Mouse (Mus musculus) thymus, adult 2 months (tissue): Measurements from ENCODE around the gene Osbpl8. TPM values are rescaled to one million over a fixed set of nuclear protein-coding genes. Genes with fewer than 3 reads are reported as not detected.

Source experiments
- DNase-seq: peaks from one replicate; pipeline ENCODE4 v3.0.0; 2021
- H3K27ac ChIP-seq: fragments of 200-500 bp; 2 replicates; pipeline ENCODE4 v1.5.1; 2012; ENCODE audit warnings: low read length, control low read depth; ENCODE audit not compliant: control insufficient read depth, insufficient read depth
- H3K27me3 ChIP-seq: fragments of 200-500 bp; 2 replicates; pipeline ENCODE4 v1.6.1; 2012; ENCODE audit warnings: mild to moderate bottlenecking, low read length, moderate library complexity, mixed read lengths; ENCODE audit not compliant: control insufficient read depth, insufficient read depth
- H3K36me3 ChIP-seq: fragments of 200-500 bp; 2 replicates; pipeline ENCODE4 v1.6.1; 2012; ENCODE audit warnings: mild to moderate bottlenecking, low read length, moderate library complexity; ENCODE audit not compliant: control insufficient read depth, insufficient read depth
- H3K4me1 ChIP-seq: fragments of 200-500 bp; replicated peaks from 2 replicates; pipeline ENCODE4 v1.6.1; 2012; ENCODE audit warnings: low read length; ENCODE audit not compliant: control insufficient read depth, insufficient read depth
- H3K4me3 ChIP-seq: fragments of 200-500 bp; 2 replicates; pipeline ENCODE4 v1.5.1; 2012; ENCODE audit warnings: mild to moderate bottlenecking, low read length, control low read depth, moderate library complexity; ENCODE audit not compliant: control insufficient read depth, insufficient read depth
- CTCF ChIP-seq: fragments of 200-500 bp; IDR thresholded peaks from 2 replicates; pipeline ENCODE4 v1.5.1; 2012; ENCODE audit warnings: mild to moderate bottlenecking, control low read depth, low read length, moderate library complexity, borderline replicate concordance; ENCODE audit not compliant: control insufficient read depth, poor library complexity, insufficient read depth; ENCODE audit errors: extremely low read depth
- POLR2A ChIP-seq: fragments of 200-500 bp; IDR thresholded peaks from 2 replicates; pipeline ENCODE4 v1.6.1; 2012; ENCODE audit warnings: mild to moderate bottlenecking, low read length, control low read depth, moderate library complexity; ENCODE audit not compliant: control insufficient read depth, poor library complexity, insufficient read depth; ENCODE audit errors: extremely low read depth
- WGBS: fragments of 180-500 bp; shearing (Covaris S2); methylation state at CpG from one replicate; pipeline ENCODE4 v1.1.7; 2018; 5-methylcytosine and 5-hydroxymethylcytosine counted together
- polyA plus RNA-seq: library from polyadenylated mRNA; depleted of rRNA; stranded (reverse); fragments of >200 nt; gene quantifications from 2 replicates; pipeline ENCODE4 v1.2.3, GENCODE M21; 2012

Osbpl8 gene
- polyA plus RNA-seq, 1 experiment, result 22.0 TPM

- Histone ChIP-seq H3K27ac (no peak overlapping the region), H3K4me1 (peaks cover 18% of the 10 kb centered on the region), H3K4me3 (no peak overlapping the region), H3K36me3 (no peaks in the 10 kb centered on the region), H3K27me3 (no peaks in the 10 kb centered on the region)
- TF ChIP-seq POLR2A (no peak), CTCF (no peak)
- WGBS, result 21% methylated on average over 4 of the region's 4 CpGs
- no peak for DNase-seq
Observed at GRCm38 (mm10) chr10:111166057-111166841, 1.7 kb downstream of the Osbpl8 start.

- no peaks in the 10 kb centered on the region for H3K27me3 ChIP-seq
- peaks cover 23% of the 10 kb centered on the region for H3K4me1 ChIP-seq
- no peak for TF ChIP-seq CTCF
- TF ChIP-seq POLR2A, result no peak
- H3K36me3 ChIP-seq, result no peaks in the 10 kb centered on the region
- DNase-seq, result no peak
- WGBS, result 35% methylated on average over 4 of the region's 4 CpGs
- H3K4me3 ChIP-seq, result no peak overlapping the region
- H3K27ac ChIP-seq, result no peak overlapping the region
Observed at GRCm38 (mm10) chr10:111167444-111167843, 2.9 kb downstream of the Osbpl8 start.

GRCm38 (mm10) chr10:111168305-111168704 is 3.8 kb downstream of the Osbpl8 start:
- H3K4me3 ChIP-seq, result no peak overlapping the region
- DNase-seq, result no peak
- 69% methylated on average over 3 of the region's 3 CpGs for WGBS

GRCm38 (mm10) chr10:111171246-111171934 is 6.8 kb downstream of the Osbpl8 start:
- Histone ChIP-seq H3K27me3 (no peaks in the 10 kb centered on the region), H3K4me3 (no peak overlapping the region), H3K27ac (peak overlapping the region; percentile 24; the same call in 1 of the 2 replicates), H3K36me3 (no peaks in the 10 kb centered on the region), H3K4me1 (peaks cover 19% of the 10 kb centered on the region)
- WGBS, result 58% methylated on average over 15 of the region's 15 CpGs
- peak; percentile 47 for DNase-seq
- TF ChIP-seq POLR2A (no peak), CTCF (no peak)

More at GRCm38 (mm10) chr10:111168305-111168704, 3.8 kb downstream of the Osbpl8 start:
- peaks cover 19% of the 10 kb centered on the region for H3K4me1 ChIP-seq
- TF ChIP-seq CTCF (no peak), POLR2A (no peak)
- H3K27me3 ChIP-seq, result no peaks in the 10 kb centered on the region
- H3K36me3 ChIP-seq, result no peaks in the 10 kb centered on the region
- 0 out of 2 replicates have a peak overlapping the region, but pooled peaks have one; percentile 13 for H3K27ac ChIP-seq

- Histone ChIP-seq H3K4me1 (peaks cover 19% of the 10 kb centered on the region), H3K4me3 (no peak overlapping the region), H3K27ac (no peak overlapping the region), H3K27me3 (no peaks in the 10 kb centered on the region), H3K36me3 (no peaks in the 10 kb centered on the region)
- 91% methylated on average over 7 of the region's 7 CpGs for WGBS
- DNase-seq, result no peak
- no peak for TF ChIP-seq POLR2A
- TF ChIP-seq CTCF, result no peak
Observed at GRCm38 (mm10) chr10:111173589-111174247, 9.2 kb downstream of the Osbpl8 start.

GRCm38 (mm10) chr10:111177336-111177735 is 12.8 kb downstream of the Osbpl8 start:
- no peaks in the 10 kb centered on the region for H3K27me3 ChIP-seq
- H3K36me3 ChIP-seq, result no peaks in the 10 kb centered on the region
- H3K4me1 ChIP-seq, result peaks cover 19% of the 10 kb centered on the region
- no peak for DNase-seq
- no peak overlapping the region for H3K4me3 ChIP-seq
- WGBS, result 78% methylated on average over 8 of the region's 8 CpGs
- TF ChIP-seq POLR2A (no peak), CTCF (no peak)
- no peak overlapping the region for H3K27ac ChIP-seq
